Mouse (Mus musculus) limb, embryonic 13.5 days (tissue): Measurements from ENCODE around the gene Thada. TPM values are rescaled to one million over a fixed set of nuclear protein-coding genes. Genes with fewer than 3 reads are reported as not detected.

ENCODE experiments used
- ATAC-seq: fragments of 200-750 bp; cut with Nextera tagmentation; 2 replicates; pipeline ENCODE4 v1.8.0; 2017; ENCODE audit warnings: low read depth, moderate number of reproducible peaks, moderate TSS enrichment; ENCODE audit not compliant: low FRiP score
- H3K27ac ChIP-seq: fragments of 300-500 bp; sonication (generic); 2 replicates; pipeline ENCODE4 v1.5.1; 2015; ENCODE audit warnings: inconsistent platforms, mild to moderate bottlenecking, moderate library complexity
- H3K27me3 ChIP-seq: fragments of 300-500 bp; sonication (generic); 2 replicates; pipeline ENCODE4 v1.6.1; 2015; ENCODE audit warnings: mild to moderate bottlenecking, inconsistent platforms
- H3K36me3 ChIP-seq: fragments of 300-500 bp; sonication (generic); 2 replicates; pipeline ENCODE4 v1.6.1; 2015; ENCODE audit warnings: inconsistent platforms, mild to moderate bottlenecking, moderate library complexity
- H3K4me1 ChIP-seq: fragments of 300-500 bp; sonication (generic); 2 replicates; pipeline ENCODE4 v1.6.1; 2015; ENCODE audit warnings: inconsistent platforms
- H3K4me2 ChIP-seq: fragments of 300-500 bp; sonication (generic); replicated peaks from 2 replicates; pipeline ENCODE4 v1.6.1; 2015; ENCODE audit warnings: inconsistent platforms, mild to moderate bottlenecking, moderate library complexity
- H3K4me3 ChIP-seq: fragments of 300-500 bp; sonication (generic); 2 replicates; pipeline ENCODE4 v1.5.1; 2015; ENCODE audit warnings: moderate library complexity, mild to moderate bottlenecking, inconsistent platforms
- H3K9ac ChIP-seq: fragments of 300-500 bp; sonication (generic); 2 replicates; pipeline ENCODE4 v1.6.1; 2015; ENCODE audit warnings: mild to moderate bottlenecking, inconsistent platforms
- H3K9me3 ChIP-seq: fragments of 300-500 bp; sonication (generic); 2 replicates; pipeline ENCODE4 v1.6.1; 2016; ENCODE audit warnings: inconsistent platforms
- WGBS: fragments of 180-500 bp; shearing (Covaris S2); methylation state at CpG from one replicate; pipeline ENCODE4 v1.1.7; 2015; 5-methylcytosine and 5-hydroxymethylcytosine counted together
- polyA plus RNA-seq: library from polyadenylated mRNA; unstranded; fragments of >200 nt; fragmentation: Nextera tagmentation; extraction: Ambion mirVana; gene quantifications from 2 replicates; pipeline ENCODE4 v1.2.1, GENCODE M21; 2015

Thada gene
- polyA plus RNA-seq, 1 experiment from 2014 or later, result 9.1 TPM

DNA sequence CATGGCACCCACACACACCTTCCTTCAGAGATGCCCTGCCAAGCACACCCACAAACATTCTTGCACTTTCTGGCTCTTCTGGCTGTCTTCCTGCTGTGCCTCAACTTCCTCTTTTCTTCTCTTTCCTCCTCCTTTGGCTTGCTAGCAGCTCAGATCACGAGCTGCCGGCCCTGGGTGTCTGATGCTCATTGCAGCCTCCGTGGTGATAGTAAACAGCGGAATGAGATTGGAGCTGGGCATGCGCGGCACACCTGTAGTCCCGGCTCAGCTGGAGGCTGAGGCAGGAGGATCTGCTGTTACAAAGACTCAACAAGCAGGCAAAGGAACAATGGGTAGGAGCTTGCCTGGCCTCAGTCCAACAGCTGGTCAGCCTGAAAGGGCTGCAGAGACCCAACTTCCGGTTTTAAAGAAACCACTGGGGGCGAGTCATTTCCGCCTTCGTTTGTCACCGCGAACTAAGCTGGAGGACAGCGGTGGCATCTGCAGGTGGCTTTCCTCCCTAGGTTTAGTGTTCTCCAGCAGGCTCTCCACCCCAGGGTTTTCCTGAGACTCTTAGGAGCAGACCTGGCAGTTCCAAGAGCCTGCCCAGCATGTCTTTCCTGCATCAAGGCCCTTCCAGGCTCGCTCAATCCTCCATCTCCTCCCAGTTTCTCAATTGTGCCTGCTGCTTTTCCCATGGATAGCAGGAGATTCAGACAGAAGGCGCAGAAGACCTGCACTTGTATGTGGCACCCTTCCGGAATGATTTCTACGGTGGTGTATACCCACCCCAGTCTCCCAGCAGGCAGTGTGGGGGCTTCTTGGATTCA is 284.3 kb downstream of the Thada start:
- H3K4me2 ChIP-seq, result peak overlapping the region; percentile 84
- peak overlapping the region; percentile 83 for H3K27ac ChIP-seq
- WGBS, result 56% methylated on average over 18 of the region's 18 CpGs
- peaks cover 13% of the 10 kb centered on the region for H3K36me3 ChIP-seq
- no peaks in the 10 kb centered on the region for H3K9me3 ChIP-seq
- no peak for ATAC-seq
- H3K4me1 ChIP-seq, result peaks cover 53% of the 10 kb centered on the region
- H3K27me3 ChIP-seq, result no peaks in the 10 kb centered on the region
- H3K9ac ChIP-seq, result peak overlapping the region; percentile 77; the same call in 1 of the 2 replicates
- H3K4me3 ChIP-seq, result peak overlapping the region; percentile 48

DNA sequence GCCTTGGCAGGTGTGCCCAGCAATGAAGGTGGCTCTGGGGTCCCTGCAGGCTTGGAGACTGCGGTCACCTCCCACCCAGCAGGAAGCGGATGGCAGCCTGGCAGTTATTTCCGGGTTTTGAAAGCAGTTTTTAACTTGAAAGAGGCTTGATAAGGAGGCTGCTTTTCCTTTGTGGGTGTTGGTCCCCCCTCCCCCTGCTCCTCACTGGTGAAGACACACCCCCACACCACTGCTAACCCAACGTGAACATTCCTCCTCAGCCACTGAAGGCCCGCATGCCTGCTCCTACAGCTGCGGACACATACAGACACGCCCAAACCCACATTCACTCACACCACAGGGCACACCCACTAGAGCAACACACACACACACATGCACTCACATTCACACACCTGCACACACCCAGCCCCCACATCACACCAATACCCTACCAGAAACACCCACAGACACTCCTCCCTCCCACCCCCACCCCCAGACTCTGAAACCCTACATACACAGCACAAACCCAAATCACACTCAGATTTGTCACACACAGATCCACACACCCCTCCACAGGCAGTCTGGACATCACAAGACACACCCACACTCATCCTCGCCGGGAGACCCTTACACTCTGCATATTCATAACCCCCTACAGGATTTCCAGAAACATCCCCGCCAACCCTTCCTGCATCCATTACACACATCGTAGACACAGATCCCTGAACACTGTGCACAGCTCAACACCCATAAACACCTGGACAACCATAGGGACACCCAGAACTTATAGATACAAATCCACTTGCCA is 285.1 kb downstream of the Thada start:
- no peak overlapping the region; the same call in 1 of the 2 replicates for H3K9ac ChIP-seq
- no peak overlapping the region for H3K4me3 ChIP-seq
- WGBS, result 25% methylated on average over 11 of the region's 11 CpGs
- peaks cover 53% of the 10 kb centered on the region for H3K4me1 ChIP-seq
- no peaks in the 10 kb centered on the region for H3K9me3 ChIP-seq
- no peaks in the 10 kb centered on the region for H3K27me3 ChIP-seq
- peak overlapping the region; percentile 83 for H3K27ac ChIP-seq
- H3K4me2 ChIP-seq, result peak overlapping the region; percentile 84
- ATAC-seq, result peak; percentile 52
- H3K36me3 ChIP-seq, result peaks cover 5% of the 10 kb centered on the region

DNA sequence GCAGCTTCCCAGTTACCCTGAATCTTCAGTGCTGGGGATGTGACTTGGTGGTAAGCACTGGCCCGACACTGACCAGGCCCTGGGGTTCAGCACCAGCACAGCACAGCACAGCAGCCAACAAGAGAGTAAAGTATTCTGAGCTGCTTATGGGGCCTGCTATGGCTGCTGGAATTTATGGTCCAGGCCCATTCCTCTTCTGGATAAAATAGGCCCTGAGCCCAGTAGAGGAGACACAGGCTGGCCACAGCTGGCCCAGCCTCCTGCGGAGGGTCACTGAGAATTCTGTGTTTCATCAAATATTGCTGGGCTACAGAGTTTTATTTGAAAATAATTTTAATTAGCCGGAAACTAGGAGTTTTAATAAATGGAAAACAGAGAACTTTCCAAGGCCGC is 286.0 kb downstream of the Thada start:
- Histone ChIP-seq H3K4me3 (no peak overlapping the region), H3K4me1 (peaks cover 53% of the 10 kb centered on the region), H3K9ac (no peak overlapping the region), H3K9me3 (0 out of 2 replicates have a peak, but pooled peaks cover 7% of the 10 kb centered on the region), H3K27me3 (no peaks in the 10 kb centered on the region), H3K36me3 (no peaks in the 10 kb centered on the region; the same call in 1 of the 2 replicates), H3K4me2 (no peak overlapping the region), H3K27ac (peak overlapping the region; percentile 83)
- peak; percentile 6; the same call in 1 of the 2 replicates for ATAC-seq
- WGBS, result 38% methylated on average over 4 of the region's 4 CpGs

DNA sequence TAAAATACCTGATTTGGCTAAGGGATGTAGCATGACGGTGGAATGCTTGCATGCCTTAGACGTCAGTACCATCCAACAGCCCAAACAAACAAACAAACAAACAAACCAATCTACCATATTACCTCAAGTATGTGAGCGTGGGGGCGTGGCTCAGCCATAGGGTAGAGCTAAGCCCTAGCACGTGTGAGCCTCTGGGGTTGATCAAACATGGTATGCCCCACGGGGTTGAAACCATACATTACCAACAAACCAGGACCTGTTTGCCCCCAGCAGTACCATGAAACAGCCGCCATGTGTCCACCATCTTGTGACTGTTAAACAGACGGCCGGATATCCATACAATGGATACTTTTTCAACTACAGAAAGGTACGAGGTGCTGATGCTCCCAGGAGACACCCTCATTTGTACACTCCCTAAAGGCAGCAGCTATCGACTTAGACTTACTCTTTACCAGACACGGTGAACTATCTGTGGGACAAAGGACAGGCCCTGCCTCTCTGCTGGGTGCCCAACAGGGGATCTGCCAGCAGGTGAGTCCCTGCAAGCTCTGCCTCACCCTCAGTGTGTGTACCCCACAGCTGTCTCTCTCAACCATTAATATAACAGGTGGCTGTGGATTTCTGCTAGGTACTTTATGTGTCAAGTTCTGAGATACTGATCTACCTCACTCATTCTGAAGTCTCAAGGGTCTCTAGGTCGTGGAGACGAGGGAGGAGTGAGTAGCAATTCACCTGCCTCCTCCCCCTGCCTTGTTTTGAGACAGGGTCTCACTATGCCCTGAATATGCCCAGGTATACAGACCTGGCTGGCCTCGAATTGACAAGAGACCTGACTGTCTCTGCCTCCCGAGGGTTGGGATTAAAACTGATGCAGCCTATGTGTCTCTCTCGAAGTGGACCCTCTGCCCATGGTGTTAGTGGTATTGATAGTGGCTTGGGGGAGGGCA is 286.7 kb downstream of the Thada start:
- 83% methylated on average over 17 of the region's 17 CpGs for WGBS
- no peaks in the 10 kb centered on the region for H3K27me3 ChIP-seq
- peak overlapping the region; percentile 83 for H3K27ac ChIP-seq
- H3K9ac ChIP-seq, result no peak overlapping the region
- H3K9me3 ChIP-seq, result 0 out of 2 replicates have a peak, but pooled peaks cover 7% of the 10 kb centered on the region
- no peaks in the 10 kb centered on the region for H3K36me3 ChIP-seq
- peaks cover 53% of the 10 kb centered on the region for H3K4me1 ChIP-seq
- H3K4me2 ChIP-seq, result no peak overlapping the region
- no peak overlapping the region for H3K4me3 ChIP-seq
- ATAC-seq, result no peak

DNA sequence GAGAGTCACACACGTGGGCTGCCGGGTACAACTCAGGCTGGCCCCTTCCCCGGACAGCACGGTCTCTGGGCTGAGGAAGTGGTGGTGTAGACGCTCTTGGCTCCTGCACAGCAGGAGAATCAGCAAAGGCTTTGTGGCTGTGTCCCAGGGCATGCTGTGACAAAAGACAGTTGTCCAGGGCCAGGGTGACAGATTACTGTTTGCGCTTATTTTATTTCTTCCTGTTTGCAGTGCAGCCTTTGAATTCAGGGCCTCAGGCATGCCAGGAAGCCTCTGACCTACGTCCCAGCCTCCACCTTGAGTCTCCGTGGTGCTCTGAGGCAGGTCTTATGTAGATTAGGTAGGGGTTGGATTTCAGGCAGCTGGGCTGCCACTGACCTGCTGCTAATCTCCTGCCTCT is 288.5 kb downstream of the Thada start:
- 0 out of 2 replicates have a peak, but pooled peaks cover 7% of the 10 kb centered on the region for H3K9me3 ChIP-seq
- H3K4me3 ChIP-seq, result no peak overlapping the region
- H3K36me3 ChIP-seq, result no peaks in the 10 kb centered on the region
- no peak for ATAC-seq
- H3K4me1 ChIP-seq, result peaks cover 41% of the 10 kb centered on the region
- WGBS, result 20% methylated on average over 8 of the region's 8 CpGs
- H3K27ac ChIP-seq, result no peak overlapping the region
- H3K27me3 ChIP-seq, result no peaks in the 10 kb centered on the region
- H3K9ac ChIP-seq, result no peak overlapping the region
- no peak overlapping the region for H3K4me2 ChIP-seq

DNA sequence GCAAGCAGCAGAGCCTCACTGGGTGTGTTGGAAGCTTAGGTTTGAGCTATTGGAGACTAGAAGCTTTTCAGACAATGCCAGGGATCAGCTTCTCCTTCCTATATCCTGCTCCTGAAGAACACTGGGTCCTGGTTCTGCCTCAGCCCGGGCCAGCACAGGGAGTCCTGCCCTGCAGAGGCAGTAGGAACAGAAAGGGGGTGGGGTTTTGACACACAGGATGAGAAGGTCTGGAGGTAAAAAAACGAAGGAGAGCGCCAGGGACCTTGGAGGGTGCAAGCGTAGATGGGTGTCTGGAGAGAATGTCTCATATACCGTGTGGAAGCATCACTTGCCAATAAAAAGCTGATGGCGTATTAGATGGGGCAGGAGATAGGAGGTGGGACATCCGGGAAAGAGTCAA is 289.6 kb downstream of the Thada start:
- 0 out of 2 replicates have a peak, but pooled peaks cover 7% of the 10 kb centered on the region for H3K9me3 ChIP-seq
- no peak overlapping the region for H3K4me2 ChIP-seq
- no peak overlapping the region for H3K9ac ChIP-seq
- no peak overlapping the region for H3K27ac ChIP-seq
- H3K4me3 ChIP-seq, result no peak overlapping the region
- WGBS, result 83% methylated on average over 7 of the region's 7 CpGs
- no peak for ATAC-seq
- H3K4me1 ChIP-seq, result peaks cover 31% of the 10 kb centered on the region
- H3K27me3 ChIP-seq, result no peaks in the 10 kb centered on the region
- H3K36me3 ChIP-seq, result no peaks in the 10 kb centered on the region

DNA sequence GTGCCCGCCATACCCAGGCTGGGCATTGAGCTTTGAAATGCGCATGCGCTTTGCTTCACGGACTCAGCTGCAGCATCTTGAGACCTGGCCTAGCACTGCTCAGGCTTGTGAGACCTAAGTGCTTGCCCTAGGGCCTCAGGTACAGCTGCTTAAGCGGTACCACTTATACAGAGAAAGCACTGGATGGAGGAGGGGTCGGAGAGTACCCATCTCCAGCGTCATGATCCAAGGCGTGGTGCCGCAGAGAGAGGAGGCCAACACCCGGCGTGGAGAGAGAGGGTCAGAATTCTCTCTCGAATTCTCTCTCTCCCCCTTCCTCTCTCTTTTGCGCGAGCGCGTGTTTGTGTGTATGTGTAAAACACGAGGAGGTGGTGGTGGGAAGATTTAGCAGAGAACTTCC is 290.8 kb downstream of the Thada start:
- Histone ChIP-seq H3K4me2 (no peak overlapping the region), H3K4me3 (no peak overlapping the region), H3K9ac (no peak overlapping the region), H3K9me3 (0 out of 2 replicates have a peak, but pooled peaks cover 7% of the 10 kb centered on the region), H3K36me3 (no peaks in the 10 kb centered on the region), H3K27ac (no peak overlapping the region), H3K27me3 (no peaks in the 10 kb centered on the region), H3K4me1 (peaks cover 18% of the 10 kb centered on the region)
- ATAC-seq, result no peak
- WGBS, result 98% methylated on average over 17 of the region's 17 CpGs

DNA sequence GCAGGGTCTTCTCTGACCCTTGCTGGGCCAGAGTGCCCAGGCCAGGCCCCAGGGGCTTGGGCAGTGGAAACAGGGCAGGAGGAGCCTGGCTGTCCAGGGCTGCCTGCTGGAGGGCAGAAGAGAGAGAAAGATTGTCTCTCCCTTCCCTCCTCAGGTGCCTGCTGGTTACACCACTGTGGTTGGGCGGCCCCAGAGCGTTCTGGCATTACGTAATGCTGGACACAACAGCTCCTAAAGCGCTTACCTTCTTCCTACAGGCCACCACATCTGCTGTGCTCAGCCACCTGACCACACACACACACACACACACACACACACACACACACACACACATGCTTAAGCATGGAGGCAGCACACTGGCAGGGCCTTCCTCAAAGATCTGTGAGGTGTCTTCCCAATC is 298.6 kb downstream of the Thada start:
- H3K27me3 ChIP-seq, result no peaks in the 10 kb centered on the region
- no peaks in the 10 kb centered on the region for H3K36me3 ChIP-seq
- no peak overlapping the region for H3K4me2 ChIP-seq
- WGBS, result 74% methylated on average over 4 of the region's 4 CpGs
- no peak for ATAC-seq
- H3K9me3 ChIP-seq, result no peaks in the 10 kb centered on the region
- no peak overlapping the region for H3K9ac ChIP-seq
- H3K4me1 ChIP-seq, result peaks cover 13% of the 10 kb centered on the region
- H3K4me3 ChIP-seq, result no peak overlapping the region
- no peak overlapping the region for H3K27ac ChIP-seq

DNA sequence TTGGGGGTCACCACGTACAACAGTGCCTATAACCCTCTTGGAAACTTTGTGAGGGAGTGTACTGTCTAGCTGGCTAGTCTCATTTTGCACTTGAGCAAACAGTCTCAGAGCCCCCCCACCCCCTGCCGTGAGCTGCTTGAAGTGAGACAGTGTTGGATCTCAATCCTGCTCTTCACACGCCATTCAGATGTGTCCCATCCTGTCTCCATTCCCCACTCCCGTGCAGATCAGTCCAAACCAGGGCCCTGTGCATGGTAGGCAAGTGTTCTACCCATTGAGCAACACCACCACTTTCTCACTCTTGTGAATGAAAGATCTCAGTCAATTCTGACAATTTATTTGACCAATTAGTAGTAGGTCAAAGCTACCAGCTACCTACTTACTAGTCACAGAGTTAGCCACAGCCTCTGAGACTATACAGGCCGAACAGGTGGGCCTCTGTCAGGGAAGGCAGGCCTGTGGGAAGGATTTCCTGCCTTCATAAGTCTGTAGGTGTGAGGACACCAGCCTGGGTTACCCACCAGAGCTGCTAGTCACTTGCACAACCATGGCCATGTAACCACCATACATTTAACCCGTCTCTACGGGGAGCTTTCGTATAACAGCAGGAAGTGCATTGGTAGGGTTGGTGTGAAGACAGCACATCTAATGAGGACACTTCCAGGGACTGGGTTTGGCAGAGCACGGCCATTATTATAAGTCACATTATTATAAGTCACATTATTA is 299.7 kb downstream of the Thada start:
- ATAC-seq, result no peak
- H3K9me3 ChIP-seq, result no peaks in the 10 kb centered on the region
- no peak overlapping the region for H3K4me2 ChIP-seq
- H3K36me3 ChIP-seq, result no peaks in the 10 kb centered on the region
- no peak overlapping the region for H3K4me3 ChIP-seq
- H3K9ac ChIP-seq, result no peak overlapping the region
- 85% methylated on average over 9 of the region's 9 CpGs for WGBS
- no peak overlapping the region for H3K27ac ChIP-seq
- peaks cover 24% of the 10 kb centered on the region for H3K4me1 ChIP-seq
- H3K27me3 ChIP-seq, result no peaks in the 10 kb centered on the region

DNA sequence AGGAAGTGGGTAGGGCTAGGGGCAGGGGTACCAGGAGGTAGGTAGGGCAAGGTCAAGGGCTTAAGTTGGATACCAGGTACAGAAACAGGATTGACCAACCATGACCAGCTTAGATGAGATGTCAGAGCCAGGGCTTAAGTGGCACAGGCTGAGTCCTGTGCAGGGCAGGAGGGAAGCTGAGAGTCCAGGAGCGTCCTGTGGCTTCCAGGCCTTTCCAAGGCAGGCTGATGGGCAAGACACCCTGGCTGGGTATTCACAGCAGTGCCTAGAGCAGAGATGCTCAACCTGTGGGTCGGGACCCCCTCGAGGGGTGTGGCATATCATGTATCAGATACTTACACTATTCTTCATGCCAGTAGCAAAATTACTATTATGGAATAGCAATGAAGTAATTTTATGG is 300.3 kb downstream of the Thada start:
- no peak for ATAC-seq
- H3K27ac ChIP-seq, result no peak overlapping the region
- WGBS, result 86% methylated on average over 3 of the region's 3 CpGs
- H3K36me3 ChIP-seq, result no peaks in the 10 kb centered on the region
- no peaks in the 10 kb centered on the region for H3K27me3 ChIP-seq
- peaks cover 27% of the 10 kb centered on the region for H3K4me1 ChIP-seq
- H3K9me3 ChIP-seq, result no peaks in the 10 kb centered on the region
- H3K4me2 ChIP-seq, result no peak overlapping the region
- H3K4me3 ChIP-seq, result no peak overlapping the region
- no peak overlapping the region for H3K9ac ChIP-seq

DNA sequence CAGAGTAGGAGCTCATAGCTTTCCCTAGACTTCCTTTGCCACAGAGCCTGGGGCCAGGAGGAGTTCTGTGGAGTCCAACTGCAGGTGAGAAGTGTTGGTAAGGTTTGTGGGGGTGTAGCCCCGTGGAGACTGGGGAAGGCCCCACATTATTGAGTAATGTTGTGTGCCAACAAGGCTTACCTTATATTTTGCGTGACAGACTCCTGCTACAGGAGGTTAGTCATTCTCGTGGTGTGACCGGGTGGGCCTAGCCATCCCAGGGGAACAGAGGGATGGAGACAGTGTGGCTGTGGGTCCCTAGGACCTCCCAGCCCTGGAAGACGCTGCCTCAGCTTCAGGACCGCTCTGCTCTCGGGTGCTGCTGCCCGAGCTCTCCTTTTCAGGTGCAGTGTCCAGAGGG is 301.9 kb downstream of the Thada start:
- WGBS, result 79% methylated on average over 8 of the region's 8 CpGs
- Histone ChIP-seq H3K4me1 (peaks cover 29% of the 10 kb centered on the region), H3K27me3 (no peaks in the 10 kb centered on the region), H3K36me3 (no peaks in the 10 kb centered on the region), H3K27ac (no peak overlapping the region), H3K4me3 (no peak overlapping the region), H3K9me3 (no peaks in the 10 kb centered on the region), H3K9ac (no peak overlapping the region), H3K4me2 (no peak overlapping the region)
- ATAC-seq, result no peak
